Mouse (Mus musculus): Measurements from ENCODE around the gene Maml2. TPM values are rescaled to one million over a fixed set of nuclear protein-coding genes. Genes with fewer than 3 reads are reported as not detected.
A peak's percentile ranks its signal among the peaks of the same experiment; 100 is the strongest.

The Maml2 gene
- polyA plus RNA-seq, 1 experiment from 2014 or later: 11.6 TPM

GRCm38 (mm10) chr9:13661768-13662623 is 364.2 kb downstream of the Maml2 start:
- peaks cover 37% of the 10 kb centered on the region for H3K4me1 ChIP-seq (replicated peaks)
- under 1% methylated on average over 12 of the region's 12 CpGs for WGBS
- H3K27me3 ChIP-seq (replicated peaks): no peaks in the 10 kb centered on the region
- H3K4me3 ChIP-seq: peak overlapping the region; percentile 31
- no peaks in the 10 kb centered on the region for H3K9me3 ChIP-seq (replicated peaks)
- peak overlapping the region; percentile 68 for H3K27ac ChIP-seq (ENCODE audit: poor library complexity, severe bottlenecking)
- peak overlapping the region; percentile 66 for H3K4me2 ChIP-seq
- peak overlapping the region; percentile 44; the same call in 1 of the 2 replicates for H3K9ac ChIP-seq
- ATAC-seq (ENCODE audit: insufficient number of reproducible peaks, low FRiP score): 0 out of 2 replicates have a peak, but pooled peaks have one; percentile 52
- no peaks in the 10 kb centered on the region for H3K36me3 ChIP-seq

- WGBS: 71% methylated on average over 2 of the region's 2 CpGs
- no peak overlapping the region for H3K27ac ChIP-seq (ENCODE audit: poor library complexity, severe bottlenecking)
- H3K9ac ChIP-seq: no peak overlapping the region
- no peak for ATAC-seq (ENCODE audit: insufficient number of reproducible peaks, low FRiP score)
- H3K4me2 ChIP-seq: no peak overlapping the region
- no peaks in the 10 kb centered on the region for H3K27me3 ChIP-seq (replicated peaks)
- no peaks in the 10 kb centered on the region for H3K36me3 ChIP-seq
- H3K4me1 ChIP-seq (replicated peaks): peaks cover 52% of the 10 kb centered on the region
- H3K4me3 ChIP-seq: no peak overlapping the region
- H3K9me3 ChIP-seq (replicated peaks): no peaks in the 10 kb centered on the region
Measured at GRCm38 (mm10) chr9:13665487-13665969, 367.8 kb downstream of the Maml2 start.

GRCm38 (mm10) chr9:13667955-13668354 is 370.2 kb downstream of the Maml2 start:
- Histone ChIP-seq H3K4me2 (no peak overlapping the region), H3K36me3 (no peaks in the 10 kb centered on the region), H3K27me3 (replicated peaks) (no peaks in the 10 kb centered on the region), H3K27ac (ENCODE audit: poor library complexity, severe bottlenecking) (no peak overlapping the region), H3K4me3 (no peak overlapping the region), H3K9ac (no peak overlapping the region), H3K4me1 (replicated peaks) (peaks cover 39% of the 10 kb centered on the region), H3K9me3 (replicated peaks) (no peaks in the 10 kb centered on the region)
- no peak for ATAC-seq (ENCODE audit: insufficient number of reproducible peaks, low FRiP score)
- 91% methylated on average over 1 of the region's 1 CpGs for WGBS

GRCm38 (mm10) chr9:13668742-13669141 is 371.0 kb downstream of the Maml2 start:
- no peaks in the 10 kb centered on the region for H3K9me3 ChIP-seq (replicated peaks)
- 76% methylated on average over 2 of the region's 2 CpGs for WGBS
- no peak for ATAC-seq (ENCODE audit: insufficient number of reproducible peaks, low FRiP score)
- peaks cover 39% of the 10 kb centered on the region for H3K4me1 ChIP-seq (replicated peaks)
- H3K36me3 ChIP-seq: no peaks in the 10 kb centered on the region
- H3K4me3 ChIP-seq: no peak overlapping the region
- no peak overlapping the region for H3K9ac ChIP-seq
- no peak overlapping the region for H3K4me2 ChIP-seq
- no peaks in the 10 kb centered on the region for H3K27me3 ChIP-seq (replicated peaks)
- H3K27ac ChIP-seq (ENCODE audit: poor library complexity, severe bottlenecking): no peak overlapping the region

DNA sequence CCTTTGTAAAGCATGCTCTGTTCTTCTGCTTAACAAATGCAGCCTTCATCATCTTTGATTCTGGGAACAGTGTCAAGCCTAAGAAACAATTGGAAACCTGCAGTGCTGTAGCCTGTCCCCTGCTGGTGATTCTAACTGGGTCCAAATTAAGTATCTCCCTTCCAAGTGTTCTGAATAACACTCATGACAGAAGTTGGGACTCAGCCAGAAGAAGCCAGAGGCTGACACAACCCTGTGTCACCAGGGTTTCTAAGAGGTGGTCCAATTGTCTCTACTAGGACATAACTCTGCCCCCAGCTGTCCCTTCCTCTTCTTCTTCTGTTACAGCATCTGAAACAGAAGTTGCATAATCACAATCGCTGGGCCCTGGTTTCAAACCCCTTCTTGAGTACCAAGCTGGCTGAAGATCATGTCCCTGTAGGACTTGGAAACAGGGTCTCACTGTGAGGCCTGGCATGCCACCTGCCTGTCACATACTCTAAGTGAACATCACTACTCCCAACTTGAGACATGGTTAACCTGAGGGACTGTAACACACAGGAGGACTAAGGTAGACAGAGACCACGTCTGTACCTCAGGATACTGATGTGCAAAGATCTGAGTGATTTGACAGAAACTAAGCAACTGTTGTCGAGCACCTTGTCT is 373.5 kb downstream of the Maml2 start:
- Histone ChIP-seq H3K9me3 (replicated peaks) (no peaks in the 10 kb centered on the region), H3K4me3 (no peak overlapping the region), H3K27me3 (replicated peaks) (no peaks in the 10 kb centered on the region), H3K4me2 (no peak overlapping the region), H3K4me1 (replicated peaks) (peaks cover 19% of the 10 kb centered on the region), H3K27ac (ENCODE audit: poor library complexity, severe bottlenecking) (no peak overlapping the region), H3K9ac (no peak overlapping the region), H3K36me3 (no peaks in the 10 kb centered on the region)
- 78% methylated on average over 3 of the region's 3 CpGs for WGBS
- no peak for ATAC-seq (ENCODE audit: insufficient number of reproducible peaks, low FRiP score)

DNA sequence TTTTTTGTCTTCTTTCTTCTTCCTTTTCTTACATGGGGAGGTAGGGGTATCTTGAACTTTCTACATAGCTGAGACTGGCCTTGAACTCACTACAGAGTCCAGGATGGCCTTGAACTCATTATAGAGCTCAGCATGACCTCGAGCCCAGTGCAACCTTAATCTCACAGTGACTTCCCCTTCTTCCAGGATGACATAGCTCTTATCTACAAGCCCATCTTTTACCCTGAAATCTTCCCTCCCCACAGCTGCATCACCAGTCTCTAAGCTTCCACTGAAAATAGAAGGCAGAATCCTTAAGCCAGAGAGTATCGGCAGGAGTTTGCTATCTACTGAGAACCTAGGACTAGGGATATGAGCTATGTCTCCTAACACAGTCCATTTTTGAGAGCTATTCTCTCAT is 375.5 kb downstream of the Maml2 start:
- peaks cover 6% of the 10 kb centered on the region; the same call in 1 of the 2 replicates for H3K36me3 ChIP-seq
- no peak for ATAC-seq (ENCODE audit: insufficient number of reproducible peaks, low FRiP score)
- no peak overlapping the region for H3K4me3 ChIP-seq
- H3K27ac ChIP-seq (ENCODE audit: poor library complexity, severe bottlenecking): no peak overlapping the region
- WGBS: 67% methylated on average over 2 of the region's 2 CpGs
- H3K9ac ChIP-seq: no peak overlapping the region
- no peaks in the 10 kb centered on the region for H3K27me3 ChIP-seq (replicated peaks)
- H3K4me1 ChIP-seq (replicated peaks): 0 out of 2 replicates have a peak, but pooled peaks cover 6% of the 10 kb centered on the region
- no peaks in the 10 kb centered on the region for H3K9me3 ChIP-seq (replicated peaks)
- no peak overlapping the region for H3K4me2 ChIP-seq

DNA sequence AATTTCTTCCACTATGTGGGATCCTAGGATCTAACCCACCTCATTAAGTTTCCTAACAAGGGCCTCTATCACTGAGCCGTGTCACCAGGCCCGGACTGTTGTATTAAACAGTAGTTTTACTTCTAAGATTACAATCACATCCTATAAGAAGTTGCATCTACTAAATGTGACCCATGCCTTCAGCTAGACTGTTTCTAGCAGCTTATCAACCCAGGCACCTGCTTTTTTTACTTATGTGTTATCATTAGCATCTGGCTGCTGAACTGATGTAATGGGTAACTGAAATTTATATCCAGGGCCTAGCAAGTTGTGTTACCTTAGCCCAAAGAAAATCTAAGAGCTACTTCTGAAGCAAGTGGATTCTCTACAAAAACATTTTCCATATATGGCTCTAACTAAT is 380.3 kb downstream of the Maml2 start:
- Histone ChIP-seq H3K27me3 (replicated peaks) (no peaks in the 10 kb centered on the region), H3K36me3 (peaks cover 6% of the 10 kb centered on the region; the same call in 1 of the 2 replicates), H3K4me3 (no peak overlapping the region), H3K4me2 (no peak overlapping the region), H3K27ac (ENCODE audit: poor library complexity, severe bottlenecking) (no peak overlapping the region), H3K9ac (no peak overlapping the region), H3K9me3 (replicated peaks) (no peaks in the 10 kb centered on the region), H3K4me1 (replicated peaks) (0 out of 2 replicates have a peak, but pooled peaks cover 6% of the 10 kb centered on the region)
- no peak for ATAC-seq (ENCODE audit: insufficient number of reproducible peaks, low FRiP score)
- 79% methylated on average over 2 of the region's 2 CpGs for WGBS

GRCm38 (mm10) chr9:13679696-13680095 is 381.9 kb downstream of the Maml2 start:
- Histone ChIP-seq H3K27me3 (replicated peaks) (no peaks in the 10 kb centered on the region), H3K9me3 (replicated peaks) (no peaks in the 10 kb centered on the region), H3K4me3 (no peak overlapping the region), H3K27ac (ENCODE audit: poor library complexity, severe bottlenecking) (no peak overlapping the region), H3K4me1 (replicated peaks) (0 out of 2 replicates have a peak, but pooled peaks cover 6% of the 10 kb centered on the region), H3K36me3 (peaks cover 6% of the 10 kb centered on the region; the same call in 1 of the 2 replicates), H3K9ac (no peak overlapping the region), H3K4me2 (no peak overlapping the region)
- whole genome bisulfite sequencing: 90% methylated on average over 2 of the region's 2 CpGs
- ATAC-seq (ENCODE audit: insufficient number of reproducible peaks, low FRiP score): no peak

DNA sequence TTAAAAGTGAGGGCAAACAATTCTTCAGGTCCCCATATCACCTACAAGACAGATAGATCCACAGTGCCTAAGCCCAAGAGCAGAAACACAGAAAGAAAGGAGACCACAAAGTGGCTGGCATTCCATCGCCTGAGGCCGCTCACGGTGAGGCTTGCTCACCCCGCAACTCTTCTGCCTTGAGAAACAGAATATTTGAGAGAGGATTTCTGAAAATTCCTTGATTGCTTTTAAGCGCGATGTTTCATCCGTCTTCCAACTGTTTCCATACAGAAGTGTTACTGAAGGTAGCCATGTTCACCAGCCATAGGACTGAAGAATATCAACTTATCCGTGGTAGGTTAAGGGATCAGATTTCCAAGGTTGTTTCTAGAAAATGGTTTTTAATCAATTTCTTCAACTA is 383.4 kb downstream of the Maml2 start:
- no peak overlapping the region for H3K27ac ChIP-seq (ENCODE audit: poor library complexity, severe bottlenecking)

GRCm38 (mm10) chr9:13681581-13682038 is 383.9 kb downstream of the Maml2 start:
- Histone ChIP-seq H3K4me1 (replicated peaks) (peaks cover 8% of the 10 kb centered on the region), H3K4me2 (peak overlapping the region; percentile 46), H3K9ac (no peak overlapping the region), H3K4me3 (no peak overlapping the region), H3K27ac (ENCODE audit: poor library complexity, severe bottlenecking) (no peak overlapping the region), H3K27me3 (replicated peaks) (no peaks in the 10 kb centered on the region), H3K9me3 (replicated peaks) (no peaks in the 10 kb centered on the region), H3K36me3 (peaks cover 3% of the 10 kb centered on the region; the same call in 1 of the 2 replicates)
- ATAC-seq (ENCODE audit: insufficient number of reproducible peaks, low FRiP score): 0 out of 2 replicates have a peak, but pooled peaks have one; percentile 36
- WGBS: 17% methylated on average over 8 of the region's 8 CpGs

More for the DNA sequence above, 383.4 kb downstream of the Maml2 start:
- H3K4me1 ChIP-seq (replicated peaks): 0 out of 2 replicates have a peak, but pooled peaks cover 6% of the 10 kb centered on the region
- 0 out of 2 replicates have a peak overlapping the region, but pooled peaks have one; percentile 46 for H3K4me2 ChIP-seq
- H3K9ac ChIP-seq: no peak overlapping the region
- H3K9me3 ChIP-seq (replicated peaks): no peaks in the 10 kb centered on the region
- no peak for ATAC-seq (ENCODE audit: insufficient number of reproducible peaks, low FRiP score)
- no peaks in the 10 kb centered on the region for H3K27me3 ChIP-seq (replicated peaks)
- H3K36me3 ChIP-seq: peaks cover 6% of the 10 kb centered on the region; the same call in 1 of the 2 replicates
- no peak overlapping the region for H3K4me3 ChIP-seq
- 78% methylated on average over 8 of the region's 8 CpGs for WGBS

Measured in heart, embryonic 12.5 days (tissue).